Mouse (Mus musculus): Measurements from ENCODE around the gene Th. TPM values are rescaled to one million over a fixed set of nuclear protein-coding genes. Genes with fewer than 3 reads are reported as not detected.
A peak's percentile ranks its signal among the peaks of the same experiment; 100 is the strongest.

Th gene
- total RNA-seq (2014; rRNA removed; ENCODE audit: low replicate concordance) (0.15 TPM in 2 replicates), polyA plus RNA-seq (2015; fragmentation: Nextera tagmentation; extraction: Ambion mirVana) (0.19 and 0.81 TPM in 2 replicates)

DNA sequence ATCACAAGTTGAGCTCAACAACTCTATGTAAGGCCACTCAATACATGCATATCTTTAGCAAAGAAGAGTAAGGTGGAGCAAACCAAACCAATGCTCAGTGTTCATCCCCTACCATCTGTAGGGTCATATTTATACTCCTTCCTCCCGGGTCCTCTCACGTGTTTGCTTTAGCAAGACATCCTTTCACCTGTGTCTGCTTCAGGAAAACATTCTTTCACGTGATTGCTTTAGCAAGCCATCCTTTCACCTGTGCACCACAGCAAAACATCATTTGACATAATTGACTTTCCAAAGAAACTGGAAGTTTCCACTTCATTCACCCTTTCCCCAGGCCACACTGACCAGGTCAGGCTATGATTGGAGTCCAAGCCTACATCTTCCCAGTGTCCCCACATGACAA, at the start of gene Th:
Gene Th (minus strand): TSS at position 101 of the 400 bp plus-strand sequence.
- Histone ChIP-seq H3K27me3 (ENCODE audit: control insufficient read depth, insufficient read depth, low read length) (no peaks in the 10 kb centered on the region), H3K9me3 (replicated peaks; ENCODE audit: control insufficient read depth, low read length) (no peaks in the 10 kb centered on the region), H3K4me2 (ENCODE audit: low read depth, low read length) (no peak within 1 kb of the TSS), H3K4me1 (ENCODE audit: control insufficient read depth, insufficient read depth) (no peaks in the 10 kb centered on the region), H3K4me3 (ENCODE audit: low read depth, low read length) (no peak within 1 kb of the TSS), H3K36me3 (replicated peaks; ENCODE audit: control insufficient read depth, insufficient read depth, low read length) (no peaks in the 10 kb centered on the region), H3K27ac (ENCODE audit: low read depth) (no peak within 1 kb of the TSS), H3K9ac (replicated peaks; ENCODE audit: low read depth, low read length) (no peak within 1 kb of the TSS)
- DNase-seq (ENCODE audit: low spot score) (no peak), ATAC-seq (ENCODE audit: insufficient read depth, low read depth) (no peak)
- WGBS, result 79% methylated on average over 3 of the region's 3 CpGs
- TF ChIP-seq CTCF (IDR thresholded peaks at IDR 0.05; ENCODE audit: low read depth), result no peak
- TF ChIP-seq EP300 (IDR thresholded peaks at IDR 0.05; ENCODE audit: low read depth), result no peak

DNA sequence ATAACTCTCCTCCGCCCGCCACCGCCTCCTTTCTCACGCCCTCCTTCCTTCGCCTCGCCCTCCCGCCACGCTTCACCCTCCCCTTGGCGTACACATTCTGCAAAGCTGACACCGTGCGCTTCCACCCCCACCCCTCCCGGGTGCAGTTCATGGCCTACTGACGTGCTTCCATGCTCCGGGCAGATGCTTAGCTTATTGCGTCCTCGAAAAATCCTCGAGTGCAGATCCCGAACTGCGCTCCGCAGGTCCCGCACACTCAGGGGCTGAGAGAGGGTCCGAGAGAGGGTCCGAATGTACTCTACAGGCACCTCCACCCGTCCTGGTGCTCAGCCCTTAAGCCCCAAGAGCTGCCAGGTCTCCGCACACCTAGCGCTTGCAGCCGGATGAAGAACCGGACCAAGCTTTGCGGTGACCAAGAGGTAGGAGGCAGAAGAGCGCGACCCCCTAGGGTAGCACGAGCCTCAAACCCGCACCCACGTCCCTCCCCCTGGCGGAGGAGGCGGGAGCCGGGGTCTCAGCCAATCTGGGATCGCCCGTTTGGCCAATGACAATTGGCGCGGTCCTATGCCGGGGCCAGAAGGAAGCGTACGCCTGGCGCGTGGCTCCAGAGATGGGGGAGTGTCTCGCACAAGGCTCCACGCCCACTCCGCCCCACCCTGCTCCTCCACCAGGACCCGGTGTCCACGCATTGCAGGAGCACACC, 38.0 kb upstream of the Th start, which contains the start of gene Ascl2:
Gene Ascl2 (minus strand): TSS at position 456 of the 703 bp plus-strand sequence.
- Histone ChIP-seq H3K4me2 (ENCODE audit: low read depth, low read length) (peak within 1 kb of the TSS; percentile 70), H3K9ac (replicated peaks; ENCODE audit: low read depth, low read length) (no peak within 1 kb of the TSS; the same call in 1 of the 2 replicates), H3K9me3 (replicated peaks; ENCODE audit: control insufficient read depth, low read length) (no peaks in the 10 kb centered on the region), H3K27ac (ENCODE audit: low read depth) (no peak within 1 kb of the TSS), H3K36me3 (replicated peaks; ENCODE audit: control insufficient read depth, insufficient read depth, low read length) (no peaks in the 10 kb centered on the region), H3K4me3 (ENCODE audit: low read depth, low read length) (peak within 1 kb of the TSS; percentile 36), H3K4me1 (ENCODE audit: control insufficient read depth, insufficient read depth) (peaks cover 6% of the 10 kb centered on the region; the same call in 1 of the 2 replicates), H3K27me3 (ENCODE audit: control insufficient read depth, insufficient read depth, low read length) (peaks cover 74% of the 10 kb centered on the region)
- TF ChIP-seq CTCF (IDR thresholded peaks at IDR 0.05; ENCODE audit: low read depth), result no peak
- no peak for TF ChIP-seq EP300 (IDR thresholded peaks at IDR 0.05; ENCODE audit: low read depth)
- WGBS, result 2% methylated on average over 49 of the region's 51 CpGs
- ATAC-seq (ENCODE audit: insufficient read depth, low read depth) (0 out of 2 replicates have a peak, but pooled peaks have one; percentile 10), DNase-seq (ENCODE audit: low spot score) (no peak)

DNA sequence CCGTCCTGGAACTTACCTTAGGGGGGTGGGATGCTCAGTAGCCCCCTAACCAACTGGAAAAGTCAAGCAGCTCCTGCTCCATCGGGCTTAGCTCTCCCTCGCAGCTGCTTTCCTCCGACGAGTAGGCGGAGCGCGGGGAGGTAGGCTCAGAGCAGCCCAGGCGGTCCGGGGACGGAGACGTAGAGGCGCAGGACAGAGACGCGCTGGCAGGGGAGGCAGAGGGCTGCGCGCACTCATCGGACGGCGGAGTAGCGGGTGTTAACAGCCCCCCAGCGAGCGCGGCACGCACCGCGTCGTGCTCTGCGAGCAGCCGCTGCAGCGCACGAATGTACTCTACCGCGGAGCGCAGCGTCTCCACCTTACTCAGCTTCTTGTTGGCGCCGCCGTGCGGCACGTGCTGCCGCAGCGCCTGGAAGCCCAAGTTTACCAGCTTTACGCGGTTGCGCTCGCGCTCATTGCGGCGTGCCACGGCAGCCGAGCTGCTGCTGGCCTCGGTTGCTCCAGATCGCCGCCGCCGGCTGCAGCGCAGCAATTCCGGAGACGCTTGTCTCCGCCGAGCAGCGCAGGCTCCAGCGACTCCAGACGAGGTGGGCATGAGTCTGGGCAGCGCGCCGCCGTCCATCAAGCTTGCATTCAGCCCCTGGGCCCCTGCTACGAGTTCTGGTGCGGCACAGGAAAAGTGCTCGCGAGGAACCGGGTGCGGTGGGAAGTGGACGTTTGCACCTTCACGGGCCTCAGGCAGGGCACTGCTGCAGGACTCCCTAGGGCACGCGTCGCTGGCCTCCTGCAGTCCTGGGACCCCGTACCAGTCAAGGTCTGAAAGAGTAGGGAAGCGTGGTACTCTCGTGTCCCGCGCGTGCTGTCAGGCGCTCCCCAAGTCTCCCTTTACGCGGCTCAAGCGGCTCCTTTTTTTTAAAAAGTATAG, 37.2 kb upstream of the Th start:
- no peak overlapping the region for H3K27ac ChIP-seq (ENCODE audit: low read depth)
- peaks cover 74% of the 10 kb centered on the region for H3K27me3 ChIP-seq (ENCODE audit: control insufficient read depth, insufficient read depth, low read length)
- H3K4me1 ChIP-seq (ENCODE audit: control insufficient read depth, insufficient read depth), result peaks cover 6% of the 10 kb centered on the region; the same call in 1 of the 2 replicates
- TF ChIP-seq CTCF (IDR thresholded peaks at IDR 0.05; ENCODE audit: low read depth) (no peak; the same call in 1 of the 2 replicates), EP300 (IDR thresholded peaks at IDR 0.05; ENCODE audit: low read depth) (no peak)
- DNase-seq (ENCODE audit: low spot score) (peak; percentile 18), ATAC-seq (ENCODE audit: insufficient read depth, low read depth) (peak; percentile 30; the same call in 1 of the 2 replicates)
- H3K9ac ChIP-seq (replicated peaks; ENCODE audit: low read depth, low read length), result no peak overlapping the region; the same call in 1 of the 2 replicates
- under 1% methylated on average over 89 of the region's 90 CpGs for WGBS
- peak overlapping the region; percentile 36 for H3K4me3 ChIP-seq (ENCODE audit: low read depth, low read length)
- peak overlapping the region; percentile 70 for H3K4me2 ChIP-seq (ENCODE audit: low read depth, low read length)
- H3K36me3 ChIP-seq (replicated peaks; ENCODE audit: control insufficient read depth, insufficient read depth, low read length), result no peaks in the 10 kb centered on the region
- no peaks in the 10 kb centered on the region for H3K9me3 ChIP-seq (replicated peaks; ENCODE audit: control insufficient read depth, low read length)

DNA sequence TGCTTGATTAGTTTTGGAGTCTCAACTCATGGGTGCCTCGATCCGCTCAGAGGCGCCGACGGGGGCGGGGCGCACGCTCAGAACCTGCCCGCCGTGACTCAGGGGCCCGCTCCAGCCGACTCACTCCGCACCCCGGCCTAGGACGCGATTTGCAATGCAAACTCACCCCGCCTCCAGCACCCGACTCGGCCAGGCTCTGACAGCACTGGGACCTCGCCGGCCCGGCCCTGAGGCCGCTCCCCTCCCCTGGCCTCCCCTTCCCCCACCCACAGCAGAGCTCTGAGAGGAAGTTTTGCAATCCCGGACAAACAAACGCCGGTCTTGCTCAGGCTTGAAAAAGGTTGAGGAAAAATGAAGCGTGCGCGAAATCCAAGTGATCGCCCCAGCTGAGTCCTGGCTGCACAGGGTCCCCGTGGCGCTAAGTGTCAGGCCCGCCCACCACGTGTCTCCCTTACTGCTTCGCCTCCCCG, 36.5 kb upstream of the Th start:
- DNase-seq (ENCODE audit: low spot score), result peak; percentile 8
- H3K9ac ChIP-seq (replicated peaks; ENCODE audit: low read depth, low read length), result no peak overlapping the region
- H3K36me3 ChIP-seq (replicated peaks; ENCODE audit: control insufficient read depth, insufficient read depth, low read length), result no peaks in the 10 kb centered on the region
- TF ChIP-seq CTCF (IDR thresholded peaks at IDR 0.05; ENCODE audit: low read depth) (no peak), EP300 (IDR thresholded peaks at IDR 0.05; ENCODE audit: low read depth) (no peak)
- peaks cover 80% of the 10 kb centered on the region for H3K27me3 ChIP-seq (ENCODE audit: control insufficient read depth, insufficient read depth, low read length)
- H3K4me1 ChIP-seq (ENCODE audit: control insufficient read depth, insufficient read depth), result peaks cover 6% of the 10 kb centered on the region; the same call in 1 of the 2 replicates
- peak overlapping the region; percentile 36 for H3K4me3 ChIP-seq (ENCODE audit: low read depth, low read length)
- no peaks in the 10 kb centered on the region for H3K9me3 ChIP-seq (replicated peaks; ENCODE audit: control insufficient read depth, low read length)
- ATAC-seq (ENCODE audit: insufficient read depth, low read depth), result peak; percentile 36
- no peak overlapping the region for H3K27ac ChIP-seq (ENCODE audit: low read depth)
- under 1% methylated on average over 36 of the region's 36 CpGs for WGBS
- peak overlapping the region; percentile 70 for H3K4me2 ChIP-seq (ENCODE audit: low read depth, low read length)

DNA sequence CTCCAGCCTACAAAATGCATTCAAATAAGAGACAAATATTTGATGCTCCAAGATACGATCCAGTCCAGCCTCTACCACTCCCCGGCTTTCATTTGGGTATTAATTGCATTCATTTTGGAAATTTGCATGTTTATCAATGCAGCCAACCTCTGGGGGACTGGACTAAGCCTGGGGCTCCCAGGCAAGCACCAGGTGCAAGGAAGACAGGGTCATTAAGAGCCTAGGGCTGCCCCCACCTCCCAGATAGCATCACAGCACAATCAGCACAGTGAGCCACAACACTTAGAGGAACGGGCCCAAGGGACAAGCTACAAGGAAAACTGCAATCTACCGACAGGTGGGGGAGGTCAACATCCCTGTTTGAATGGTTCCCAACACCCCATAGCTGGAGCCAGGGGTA, 28.8 kb upstream of the Th start:
- H3K4me2 ChIP-seq (ENCODE audit: low read depth, low read length), result no peak overlapping the region
- H3K9me3 ChIP-seq (replicated peaks; ENCODE audit: control insufficient read depth, low read length), result no peaks in the 10 kb centered on the region
- H3K27me3 ChIP-seq (ENCODE audit: control insufficient read depth, insufficient read depth, low read length), result peaks cover 19% of the 10 kb centered on the region; the same call in 1 of the 2 replicates
- TF ChIP-seq EP300 (IDR thresholded peaks at IDR 0.05; ENCODE audit: low read depth), result no peak
- TF ChIP-seq CTCF (IDR thresholded peaks at IDR 0.05; ENCODE audit: low read depth), result no peak
- H3K36me3 ChIP-seq (replicated peaks; ENCODE audit: control insufficient read depth, insufficient read depth, low read length), result no peaks in the 10 kb centered on the region
- H3K4me3 ChIP-seq (ENCODE audit: low read depth, low read length), result no peak overlapping the region
- DNase-seq (ENCODE audit: low spot score) (no peak), ATAC-seq (ENCODE audit: insufficient read depth, low read depth) (no peak)
- H3K27ac ChIP-seq (ENCODE audit: low read depth), result no peak overlapping the region
- WGBS, result 66% methylated on average over 4 of the region's 4 CpGs
- no peaks in the 10 kb centered on the region for H3K4me1 ChIP-seq (ENCODE audit: control insufficient read depth, insufficient read depth)
- H3K9ac ChIP-seq (replicated peaks; ENCODE audit: low read depth, low read length), result no peak overlapping the region

Data from heart, postnatal 0 days (tissue).